Mouse (Mus musculus) liver, postnatal 0 days (tissue): ENCODE results near the gene Sorcs2. TPM values are rescaled to one million over a fixed set of nuclear protein-coding genes. Genes with fewer than 3 reads are reported as not detected.

ENCODE experiments used
- ATAC-seq: fragments of 200-750 bp; cut with Nextera tagmentation; 2 replicates; pipeline ENCODE4 v1.8.0; 2017; ENCODE audit warnings: mild to moderate bottlenecking, moderate library complexity
- DNase-seq: peaks from one replicate; pipeline ENCODE4 v3.0.0-alpha.2; 2016
- H3K27ac ChIP-seq: fragments of 300-500 bp; sonication (generic); 2 replicates; pipeline ENCODE4 v1.5.1; 2014; ENCODE audit warnings: antibody characterized with exemption, moderate library complexity, mild to moderate bottlenecking, low read depth
- H3K27me3 ChIP-seq: fragments of 300-500 bp; sonication (generic); 2 replicates; pipeline ENCODE4 v1.6.1; 2014; ENCODE audit warnings: low read length, control low read depth, mixed read lengths; ENCODE audit not compliant: insufficient read depth
- H3K36me3 ChIP-seq: fragments of 300-500 bp; sonication (generic); replicated peaks from 2 replicates; pipeline ENCODE4 v1.6.1; 2014; ENCODE audit warnings: mild to moderate bottlenecking, control low read depth, low read length, moderate library complexity, mixed read lengths; ENCODE audit not compliant: insufficient read depth
- H3K4me1 ChIP-seq: fragments of 300-500 bp; sonication (generic); 2 replicates; pipeline ENCODE4 v1.6.1; 2014; ENCODE audit warnings: antibody characterized with exemption, mild to moderate bottlenecking, control low read depth; ENCODE audit not compliant: insufficient read depth
- H3K4me2 ChIP-seq: fragments of 300-500 bp; sonication (generic); 2 replicates; pipeline ENCODE4 v1.6.1; 2014; ENCODE audit warnings: low read depth, mild to moderate bottlenecking, low read length, moderate library complexity, mixed read lengths
- H3K4me3 ChIP-seq: fragments of 300-500 bp; sonication (generic); 2 replicates; pipeline ENCODE4 v1.5.1; 2014; ENCODE audit warnings: low read depth, low read length
- H3K9ac ChIP-seq: fragments of 300-500 bp; sonication (generic); replicated peaks from 2 replicates; pipeline ENCODE4 v1.6.1; 2014; ENCODE audit warnings: mild to moderate bottlenecking, moderate library complexity
- H3K9me3 ChIP-seq: fragments of 300-500 bp; sonication (generic); 2 replicates; pipeline ENCODE4 v1.6.1; 2016; ENCODE audit warnings: mild to moderate bottlenecking, control low read depth, low read length, mixed read lengths
- CTCF ChIP-seq: sonication (generic); IDR thresholded peaks from 2 replicates; pipeline ENCODE4 v1.5.1; 2016; ENCODE audit warnings: antibody characterized with exemption, low read depth
- EP300 ChIP-seq: IDR thresholded peaks from 2 replicates; pipeline ENCODE4 v1.6.1; 2016; ENCODE audit warnings: antibody characterized with exemption, low read depth, mild to moderate bottlenecking
- whole genome bisulfite sequencing: fragments of 180-500 bp; shearing (Covaris S2); extraction: QIAGEN DNeasy Blood & Tissue Kit; methylation state at CpG from one replicate; pipeline ENCODE4 v1.1.7; 2014; ENCODE audit not compliant: insufficient replicate concordance; 5-methylcytosine and 5-hydroxymethylcytosine counted together
- polyA plus RNA-seq: library from polyadenylated mRNA; unstranded; fragments of >200 nt; fragmentation: Nextera tagmentation; extraction: Ambion mirVana; gene quantifications from 2 replicates; pipeline ENCODE4 v1.2.1, GENCODE M21; 2015

Sorcs2 gene
- polyA plus RNA-seq, 1 experiment from 2014 or later = 0.33 TPM

GRCm38 (mm10) chr5:36434398-36434967, 36.5 kb upstream of the Sorcs2 start:
- no peaks in the 10 kb centered on the region for H3K27me3 ChIP-seq
- peak; percentile 27 for DNase-seq
- H3K9me3 ChIP-seq = no peaks in the 10 kb centered on the region
- H3K27ac ChIP-seq = peak overlapping the region; percentile 62
- H3K4me3 ChIP-seq = no peak overlapping the region
- H3K4me2 ChIP-seq = no peak overlapping the region
- H3K4me1 ChIP-seq = no peaks in the 10 kb centered on the region
- WGBS = 69% methylated on average over 9 of the region's 9 CpGs
- H3K9ac ChIP-seq = no peak overlapping the region
- TF ChIP-seq CTCF (no peak), EP300 (no peak)
- H3K36me3 ChIP-seq = no peaks in the 10 kb centered on the region
- peak; percentile 21; the same call in 1 of the 2 replicates for ATAC-seq

- Histone ChIP-seq H3K4me3 (no peak overlapping the region), H3K4me2 (no peak overlapping the region), H3K36me3 (no peaks in the 10 kb centered on the region), H3K9ac (no peak overlapping the region), H3K4me1 (no peaks in the 10 kb centered on the region), H3K27ac (no peak overlapping the region), H3K27me3 (no peaks in the 10 kb centered on the region), H3K9me3 (no peaks in the 10 kb centered on the region)
- TF ChIP-seq CTCF = no peak
- no peak for TF ChIP-seq EP300
- no peak for ATAC-seq
- 35% methylated on average over 2 of the region's 2 CpGs for WGBS
- DNase-seq = no peak
Measured at GRCm38 (mm10) chr5:36431711-36432110, 33.8 kb upstream of the Sorcs2 start.

GRCm38 (mm10) chr5:36429551-36429950, 31.6 kb upstream of the Sorcs2 start:
- no peaks in the 10 kb centered on the region for H3K36me3 ChIP-seq
- H3K4me3 ChIP-seq = no peak overlapping the region
- no peak for TF ChIP-seq EP300
- TF ChIP-seq CTCF = no peak
- no peaks in the 10 kb centered on the region for H3K9me3 ChIP-seq
- ATAC-seq (no peak), DNase-seq (no peak)
- no peaks in the 10 kb centered on the region for H3K4me1 ChIP-seq
- WGBS = 65% methylated on average over 3 of the region's 3 CpGs
- no peak overlapping the region for H3K9ac ChIP-seq
- H3K4me2 ChIP-seq = no peak overlapping the region
- H3K27me3 ChIP-seq = no peaks in the 10 kb centered on the region
- H3K27ac ChIP-seq = no peak overlapping the region

GRCm38 (mm10) chr5:36427831-36428230, 29.9 kb upstream of the Sorcs2 start:
- Histone ChIP-seq H3K27me3 (no peaks in the 10 kb centered on the region), H3K27ac (no peak overlapping the region), H3K9ac (no peak overlapping the region), H3K36me3 (no peaks in the 10 kb centered on the region), H3K9me3 (no peaks in the 10 kb centered on the region), H3K4me1 (no peaks in the 10 kb centered on the region), H3K4me2 (no peak overlapping the region), H3K4me3 (no peak overlapping the region)
- TF ChIP-seq EP300 = no peak
- no peak for TF ChIP-seq CTCF
- DNase-seq (no peak), ATAC-seq (no peak)
- 40% methylated on average over 11 of the region's 11 CpGs for WGBS

GRCm38 (mm10) chr5:36426404-36426803, 28.5 kb upstream of the Sorcs2 start:
- no peak for ATAC-seq
- H3K27ac ChIP-seq = no peak overlapping the region
- no peaks in the 10 kb centered on the region for H3K9me3 ChIP-seq
- TF ChIP-seq EP300 (no peak), CTCF (no peak)
- H3K9ac ChIP-seq = no peak overlapping the region
- DNase-seq = no peak
- H3K36me3 ChIP-seq = no peaks in the 10 kb centered on the region
- H3K27me3 ChIP-seq = no peaks in the 10 kb centered on the region
- no peak overlapping the region for H3K4me3 ChIP-seq
- WGBS = 48% methylated on average over 5 of the region's 5 CpGs
- H3K4me2 ChIP-seq = no peak overlapping the region
- no peaks in the 10 kb centered on the region for H3K4me1 ChIP-seq

GRCm38 (mm10) chr5:36424676-36425075, 26.7 kb upstream of the Sorcs2 start:
- no peak overlapping the region for H3K4me2 ChIP-seq
- no peak overlapping the region for H3K9ac ChIP-seq
- H3K4me1 ChIP-seq = no peaks in the 10 kb centered on the region
- H3K27me3 ChIP-seq = no peaks in the 10 kb centered on the region
- H3K9me3 ChIP-seq = no peaks in the 10 kb centered on the region
- ATAC-seq (no peak), DNase-seq (no peak)
- no peaks in the 10 kb centered on the region for H3K36me3 ChIP-seq
- no peak for TF ChIP-seq CTCF
- TF ChIP-seq EP300 = no peak
- no peak overlapping the region for H3K4me3 ChIP-seq
- H3K27ac ChIP-seq = no peak overlapping the region

GRCm38 (mm10) chr5:36422689-36423088, 24.8 kb upstream of the Sorcs2 start:
- H3K4me3 ChIP-seq = no peak overlapping the region
- no peak for DNase-seq
- no peak overlapping the region for H3K4me2 ChIP-seq
- H3K4me1 ChIP-seq = no peaks in the 10 kb centered on the region
- H3K36me3 ChIP-seq = no peaks in the 10 kb centered on the region
- H3K9ac ChIP-seq = no peak overlapping the region
- no peak overlapping the region for H3K27ac ChIP-seq
- no peaks in the 10 kb centered on the region for H3K27me3 ChIP-seq
- no peaks in the 10 kb centered on the region for H3K9me3 ChIP-seq
- no peak for TF ChIP-seq CTCF
- no peak for TF ChIP-seq EP300
- ATAC-seq = no peak
